Mouse (Mus musculus) bone marrow macrophage, adult 2 months (primary cell): Measurements from ENCODE around the gene Gm21974.

Experiments
- CTCF ChIP-seq: IDR thresholded peaks from 2 replicates; pipeline ENCODE4 v1.5.1; 2012; ENCODE audit warnings: low read depth, mild to moderate bottlenecking, low read length, moderate library complexity
- POLR2A ChIP-seq: IDR thresholded peaks from 2 replicates; pipeline ENCODE4 v1.6.1; 2012; ENCODE audit warnings: mild to moderate bottlenecking, low read depth, low read length, borderline replicate concordance

DNA sequence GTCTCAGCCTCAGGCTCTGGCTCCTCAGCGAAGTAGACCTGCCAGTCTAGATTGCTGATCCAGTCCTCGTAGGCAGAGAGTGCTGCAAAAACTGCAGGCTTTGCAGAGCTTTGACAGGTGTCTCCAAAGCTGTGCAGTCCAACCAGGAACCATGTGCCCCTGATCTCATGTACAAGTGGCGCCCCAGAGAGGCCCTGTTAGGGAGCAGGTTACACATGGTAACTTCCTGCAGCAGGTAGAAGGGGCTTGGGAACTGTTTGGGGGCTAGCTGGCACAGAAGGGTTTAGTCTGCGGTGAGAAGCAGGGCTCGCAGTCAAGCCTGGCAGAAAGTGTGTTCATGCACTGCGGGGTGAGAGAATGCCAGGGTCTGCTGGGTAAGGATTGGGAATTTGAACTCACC, 8.7 kb downstream of the Gm21974 start:
- TF ChIP-seq POLR2A, result no peak
- no peak for TF ChIP-seq CTCF
